Mouse (Mus musculus): ENCODE data around the gene Miip. TPM values are rescaled to one million over a fixed set of nuclear protein-coding genes. Genes with fewer than 3 reads are reported as not detected.

The Miip gene
- polyA plus RNA-seq, 1 experiment from 2014 or later = 28.6 TPM

DNA sequence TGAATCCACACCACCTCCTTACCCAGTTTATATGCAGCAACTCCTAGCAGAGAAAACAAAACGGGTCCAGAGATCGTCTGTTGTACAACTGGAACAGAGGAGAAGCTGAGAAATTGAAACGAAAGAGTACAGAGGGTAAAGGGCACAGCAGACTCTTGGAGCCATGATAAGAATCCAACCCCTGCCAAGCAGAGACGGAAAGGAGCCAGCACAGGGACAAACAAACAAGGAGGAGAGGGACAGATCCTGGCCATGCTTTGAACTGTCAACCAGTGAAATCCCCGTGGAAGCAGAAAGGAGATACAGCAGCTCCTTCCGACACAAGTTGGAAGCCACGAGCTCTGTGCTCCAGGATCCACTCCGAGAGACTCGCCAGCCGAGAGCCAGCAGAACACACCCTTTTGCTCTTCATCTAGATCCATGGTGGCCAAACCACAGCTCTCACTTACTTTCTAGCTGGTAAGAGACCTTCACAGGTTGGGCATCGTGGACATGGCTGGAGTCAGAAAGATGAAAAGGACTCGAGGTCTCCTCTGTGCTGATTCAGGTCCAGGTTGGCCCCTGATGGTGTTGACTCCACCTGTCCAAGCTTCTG lies 34.4 kb upstream of the Miip start:
- Histone ChIP-seq H3K4me1 (ENCODE audit: insufficient read depth, low read depth, low read length) (0 out of 2 replicates have a peak, but pooled peaks cover 4% of the 10 kb centered on the region), H3K9ac (replicated peaks; ENCODE audit: low read depth) (no peak overlapping the region), H3K27me3 (replicated peaks; ENCODE audit: insufficient read depth, low read length) (no peaks in the 10 kb centered on the region), H3K4me2 (replicated peaks; ENCODE audit: low read depth, low read length) (no peak overlapping the region), H3K4me3 (ENCODE audit: low read depth, low read length) (no peak overlapping the region), H3K27ac (ENCODE audit: low read length) (no peak overlapping the region), H3K36me3 (ENCODE audit: insufficient read depth, low read length) (0 out of 2 replicates have a peak, but pooled peaks cover 6% of the 10 kb centered on the region), H3K9me3 (ENCODE audit: low read length) (no peaks in the 10 kb centered on the region)
- no peak for ATAC-seq
- no peak for TF ChIP-seq EP300 (IDR thresholded peaks at IDR 0.05)
- TF ChIP-seq CTCF (IDR thresholded peaks at IDR 0.05) = no peak
- DNase-seq (ENCODE audit: low spot score) = no peak
- 88% methylated on average over 12 of the region's 12 CpGs for WGBS

DNA sequence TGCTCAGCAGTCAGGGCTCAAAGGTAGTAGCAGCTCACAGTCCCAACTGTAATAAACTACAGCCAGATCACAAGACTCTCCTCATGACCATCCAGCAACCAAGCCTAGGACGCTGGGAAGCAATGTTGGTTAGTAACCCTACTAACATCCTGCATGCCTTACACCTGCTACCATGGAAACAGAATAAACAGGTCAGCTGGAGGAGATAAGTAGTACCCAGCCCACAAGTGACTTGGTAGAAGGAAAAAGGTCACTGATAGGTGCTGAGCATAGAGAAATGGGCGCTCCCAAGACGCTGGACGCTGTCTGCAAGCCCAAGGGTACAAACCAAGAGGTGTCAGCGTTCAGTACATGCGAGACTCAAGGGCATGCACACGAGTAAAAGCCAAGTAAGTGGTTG lies 31.8 kb upstream of the Miip start:
- Histone ChIP-seq H3K27ac (ENCODE audit: low read length) (no peak overlapping the region), H3K27me3 (replicated peaks; ENCODE audit: insufficient read depth, low read length) (no peaks in the 10 kb centered on the region), H3K9me3 (ENCODE audit: low read length) (no peaks in the 10 kb centered on the region), H3K9ac (replicated peaks; ENCODE audit: low read depth) (no peak overlapping the region), H3K4me2 (replicated peaks; ENCODE audit: low read depth, low read length) (no peak overlapping the region), H3K36me3 (ENCODE audit: insufficient read depth, low read length) (peaks cover 22% of the 10 kb centered on the region; the same call in 1 of the 2 replicates), H3K4me1 (ENCODE audit: insufficient read depth, low read depth, low read length) (0 out of 2 replicates have a peak, but pooled peaks cover 4% of the 10 kb centered on the region), H3K4me3 (ENCODE audit: low read depth, low read length) (no peak overlapping the region)
- ATAC-seq (no peak), DNase-seq (ENCODE audit: low spot score) (no peak)
- TF ChIP-seq CTCF (IDR thresholded peaks at IDR 0.05) (no peak), EP300 (IDR thresholded peaks at IDR 0.05) (no peak)
- 87% methylated on average over 7 of the region's 7 CpGs for WGBS

DNA sequence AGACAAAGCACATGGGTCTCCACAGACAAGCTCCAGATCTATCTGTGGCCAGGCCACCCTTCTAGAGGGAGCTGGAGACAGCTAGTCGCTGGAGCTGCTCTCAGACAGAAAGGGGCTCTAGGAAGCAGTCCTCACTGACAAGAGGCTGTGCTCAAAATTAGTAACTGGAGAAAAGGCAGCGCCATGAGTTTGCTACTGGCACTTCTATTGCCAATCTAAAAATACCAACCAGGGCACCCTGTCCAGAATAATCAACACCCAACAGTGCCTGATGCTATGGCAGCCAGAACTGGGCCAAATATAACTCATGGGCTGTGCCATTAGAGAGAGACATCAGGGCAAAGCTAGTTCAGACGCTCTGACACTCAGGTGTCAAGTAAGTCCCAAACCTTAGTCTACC lies 28.7 kb upstream of the Miip start:
- no peak for DNase-seq (ENCODE audit: low spot score)
- Histone ChIP-seq H3K4me1 (ENCODE audit: insufficient read depth, low read depth, low read length) (no peaks in the 10 kb centered on the region), H3K4me2 (replicated peaks; ENCODE audit: low read depth, low read length) (no peak overlapping the region), H3K27me3 (replicated peaks; ENCODE audit: insufficient read depth, low read length) (no peaks in the 10 kb centered on the region), H3K9me3 (ENCODE audit: low read length) (no peaks in the 10 kb centered on the region), H3K9ac (replicated peaks; ENCODE audit: low read depth) (no peak overlapping the region), H3K4me3 (ENCODE audit: low read depth, low read length) (no peak overlapping the region), H3K27ac (ENCODE audit: low read length) (no peak overlapping the region), H3K36me3 (ENCODE audit: insufficient read depth, low read length) (peaks cover 32% of the 10 kb centered on the region)
- ATAC-seq = no peak
- 91% methylated on average over 3 of the region's 3 CpGs for WGBS
- no peak for TF ChIP-seq CTCF (IDR thresholded peaks at IDR 0.05)
- no peak for TF ChIP-seq EP300 (IDR thresholded peaks at IDR 0.05)

DNA sequence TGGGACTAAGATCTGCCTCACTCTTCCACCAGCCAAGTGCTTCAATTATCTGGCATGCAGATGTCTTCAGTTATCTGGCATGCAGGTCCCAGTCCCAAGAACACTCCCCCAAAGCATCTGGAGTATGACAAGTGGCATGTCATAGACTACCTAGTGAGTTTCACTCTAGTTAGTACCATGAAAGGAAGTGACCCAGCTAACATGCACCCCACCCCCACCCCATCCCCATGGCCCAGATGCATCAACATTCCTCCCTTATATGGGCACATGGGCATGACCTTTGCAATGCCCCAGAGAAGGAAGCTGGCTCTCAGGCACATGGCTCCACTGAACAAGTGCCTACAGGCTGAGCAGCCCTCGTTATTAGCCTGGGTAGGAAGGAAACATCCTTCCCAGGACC lies 27.8 kb upstream of the Miip start:
- Histone ChIP-seq H3K36me3 (ENCODE audit: insufficient read depth, low read length) (peaks cover 32% of the 10 kb centered on the region), H3K27ac (ENCODE audit: low read length) (no peak overlapping the region), H3K4me2 (replicated peaks; ENCODE audit: low read depth, low read length) (no peak overlapping the region), H3K9me3 (ENCODE audit: low read length) (no peaks in the 10 kb centered on the region), H3K9ac (replicated peaks; ENCODE audit: low read depth) (no peak overlapping the region), H3K4me1 (ENCODE audit: insufficient read depth, low read depth, low read length) (no peaks in the 10 kb centered on the region), H3K4me3 (ENCODE audit: low read depth, low read length) (no peak overlapping the region), H3K27me3 (replicated peaks; ENCODE audit: insufficient read depth, low read length) (no peaks in the 10 kb centered on the region)
- ATAC-seq = no peak
- TF ChIP-seq EP300 (IDR thresholded peaks at IDR 0.05) = no peak
- no peak for TF ChIP-seq CTCF (IDR thresholded peaks at IDR 0.05)
- DNase-seq (ENCODE audit: low spot score) = no peak
- WGBS = 53% methylated on average over 1 of the region's 1 CpGs

DNA sequence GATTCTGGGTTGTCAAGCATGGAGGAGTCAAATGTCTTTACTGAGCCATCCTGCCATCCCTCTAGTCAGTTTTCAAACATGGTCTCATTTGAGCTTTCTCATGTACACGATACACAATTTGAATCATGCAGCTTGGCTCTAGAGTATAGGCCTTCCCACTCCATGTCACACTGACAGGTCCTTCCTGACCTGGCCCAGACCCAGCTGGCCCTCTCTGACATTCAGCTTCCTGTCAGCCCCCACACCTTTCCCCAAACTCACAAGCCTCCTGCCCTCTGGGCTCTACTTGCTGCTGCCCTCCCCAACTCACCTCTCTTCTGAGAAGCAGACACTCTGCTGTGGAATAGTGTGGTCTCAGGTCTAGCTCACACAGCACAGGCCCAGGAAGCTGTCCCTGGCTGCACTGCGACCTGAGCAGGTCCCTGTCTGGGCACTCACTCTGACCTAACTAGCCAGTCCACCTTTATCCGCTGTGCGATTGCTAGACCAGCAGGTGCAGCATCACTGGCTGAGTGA lies 27.3 kb upstream of the Miip start:
- no peak for DNase-seq (ENCODE audit: low spot score)
- Histone ChIP-seq H3K4me2 (replicated peaks; ENCODE audit: low read depth, low read length) (no peak overlapping the region), H3K4me1 (ENCODE audit: insufficient read depth, low read depth, low read length) (no peaks in the 10 kb centered on the region), H3K27me3 (replicated peaks; ENCODE audit: insufficient read depth, low read length) (no peaks in the 10 kb centered on the region), H3K4me3 (ENCODE audit: low read depth, low read length) (no peak overlapping the region), H3K36me3 (ENCODE audit: insufficient read depth, low read length) (peaks cover 35% of the 10 kb centered on the region), H3K27ac (ENCODE audit: low read length) (no peak overlapping the region), H3K9me3 (ENCODE audit: low read length) (no peaks in the 10 kb centered on the region), H3K9ac (replicated peaks; ENCODE audit: low read depth) (no peak overlapping the region)
- 82% methylated on average over 4 of the region's 4 CpGs for WGBS
- TF ChIP-seq EP300 (IDR thresholded peaks at IDR 0.05) = no peak
- TF ChIP-seq CTCF (IDR thresholded peaks at IDR 0.05) = no peak
- no peak for ATAC-seq

DNA sequence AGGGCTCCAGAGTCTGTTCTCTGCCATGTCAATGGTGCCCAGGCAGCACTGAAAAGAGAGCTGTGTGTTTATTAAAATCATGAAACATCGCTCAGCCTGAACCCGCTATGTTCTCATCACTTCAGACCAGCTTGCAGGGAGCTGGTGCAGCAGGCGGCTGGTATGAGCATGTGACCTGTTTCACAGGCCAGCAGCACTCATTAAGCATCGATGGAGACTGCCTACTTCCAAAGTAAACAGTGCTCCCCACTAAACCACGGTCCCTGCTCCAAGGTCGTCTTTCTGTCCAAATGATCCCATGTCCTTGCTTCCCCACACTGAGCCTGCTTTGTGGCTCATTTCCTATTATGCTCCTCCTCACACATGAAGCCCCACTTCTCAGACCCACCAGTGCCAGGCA lies 21.7 kb upstream of the Miip start:
- H3K9me3 ChIP-seq (ENCODE audit: low read length) = no peaks in the 10 kb centered on the region
- ATAC-seq = no peak
- DNase-seq (ENCODE audit: low spot score) = no peak
- no peak overlapping the region for H3K9ac ChIP-seq (replicated peaks; ENCODE audit: low read depth)
- no peaks in the 10 kb centered on the region for H3K4me1 ChIP-seq (ENCODE audit: insufficient read depth, low read depth, low read length)
- H3K4me2 ChIP-seq (replicated peaks; ENCODE audit: low read depth, low read length) = no peak overlapping the region
- no peak overlapping the region for H3K4me3 ChIP-seq (ENCODE audit: low read depth, low read length)
- H3K27me3 ChIP-seq (replicated peaks; ENCODE audit: insufficient read depth, low read length) = no peaks in the 10 kb centered on the region
- TF ChIP-seq EP300 (IDR thresholded peaks at IDR 0.05) (no peak), CTCF (IDR thresholded peaks at IDR 0.05) (no peak)
- no peak overlapping the region for H3K27ac ChIP-seq (ENCODE audit: low read length)
- H3K36me3 ChIP-seq (ENCODE audit: insufficient read depth, low read length) = peaks cover 37% of the 10 kb centered on the region
- 69% methylated on average over 6 of the region's 6 CpGs for WGBS

Measured in lung, postnatal 0 days (tissue).